Mouse (Mus musculus) midbrain, embryonic 14.5 days (tissue): ENCODE results near the gene Klhl3. TPM values are rescaled to one million over a fixed set of nuclear protein-coding genes. Genes with fewer than 3 reads are reported as not detected.

ENCODE experiments used
- ATAC-seq: fragments of 200-750 bp; cut with Nextera tagmentation; 2 replicates; pipeline ENCODE4 v1.8.0; 2017; ENCODE audit warnings: moderate number of reproducible peaks, moderate library complexity; ENCODE audit not compliant: low FRiP score, low TSS enrichment
- DNase-seq: peaks from one replicate; pipeline ENCODE4 v3.0.0-alpha.2; 2015
- H3K27ac ChIP-seq: fragments of 300-500 bp; sonication (generic); replicated peaks from 2 replicates; pipeline ENCODE4 v1.5.1; 2014; ENCODE audit warnings: mild to moderate bottlenecking, low read depth, low read length, moderate library complexity
- H3K27me3 ChIP-seq: fragments of 300-500 bp; sonication (generic); 2 replicates; pipeline ENCODE4 v1.6.1; 2014; ENCODE audit warnings: low read length, control low read depth, mixed read lengths; ENCODE audit not compliant: control insufficient read depth, insufficient read depth
- H3K36me3 ChIP-seq: fragments of 300-500 bp; sonication (generic); 2 replicates; pipeline ENCODE4 v1.6.1; 2014; ENCODE audit warnings: low read length, control low read depth; ENCODE audit not compliant: control insufficient read depth, insufficient read depth
- H3K4me1 ChIP-seq: fragments of 300-500 bp; sonication (generic); 2 replicates; pipeline ENCODE4 v1.6.1; 2014; ENCODE audit warnings: mild to moderate bottlenecking, antibody characterized with exemption, low read length, control low read depth; ENCODE audit not compliant: control insufficient read depth, insufficient read depth
- H3K4me2 ChIP-seq: fragments of 300-500 bp; sonication (generic); 2 replicates; pipeline ENCODE4 v1.6.1; 2014; ENCODE audit warnings: mild to moderate bottlenecking, low read length, moderate library complexity
- H3K4me3 ChIP-seq: fragments of 300-500 bp; sonication (generic); replicated peaks from 2 replicates; pipeline ENCODE4 v1.5.1; 2014; ENCODE audit warnings: low read depth, low read length
- H3K9ac ChIP-seq: fragments of 300-500 bp; sonication (generic); replicated peaks from 2 replicates; pipeline ENCODE4 v1.6.1; 2014; ENCODE audit warnings: mild to moderate bottlenecking, low read length, moderate library complexity
- H3K9me3 ChIP-seq: fragments of 300-500 bp; sonication (generic); 2 replicates; pipeline ENCODE4 v1.6.1; 2016; ENCODE audit warnings: low read length, control low read depth, mixed read lengths; ENCODE audit not compliant: control insufficient read depth
- WGBS: fragments of 180-500 bp; shearing (Covaris S2); extraction: QIAGEN DNeasy Blood & Tissue Kit; methylation state at CpG from one replicate; pipeline ENCODE4 v1.1.7; 2014; 5-methylcytosine and 5-hydroxymethylcytosine counted together
- polyA plus RNA-seq: library from polyadenylated mRNA; unstranded; fragments of >200 nt; fragmentation: Nextera tagmentation; extraction: Ambion mirVana; gene quantifications from 2 replicates; pipeline ENCODE4 v1.2.1, GENCODE M21; 2014

Gene Klhl3
- polyA plus RNA-seq, 1 experiment from 2014 or later = 10.1 TPM

GRCm38 (mm10) chr13:58066496-58067389 is 46.6 kb downstream of the Klhl3 start:
- 78% methylated on average over 14 of the region's 14 CpGs for WGBS

DNA sequence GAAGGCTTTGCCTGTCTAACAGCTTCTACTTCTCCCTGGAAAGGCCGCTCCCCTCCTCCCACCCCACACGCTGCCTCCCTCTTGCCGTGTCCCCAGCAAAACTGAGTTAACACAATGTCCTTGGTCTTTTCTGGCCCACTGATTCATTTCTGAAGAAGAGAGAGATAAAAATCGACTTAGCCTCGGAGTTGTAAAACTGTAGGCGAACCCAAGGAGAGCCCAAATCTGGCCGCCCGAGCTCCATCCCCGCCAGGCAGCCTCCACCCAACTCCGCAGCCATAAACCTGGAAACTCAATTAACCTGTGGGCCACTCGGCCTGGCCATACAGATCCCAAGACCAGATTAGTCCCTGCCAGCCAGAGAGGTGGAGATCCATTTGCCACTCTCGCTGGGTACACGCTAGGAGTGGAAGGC is 47.3 kb downstream of the Klhl3 start:
- Histone ChIP-seq H3K27me3 (no peaks in the 10 kb centered on the region), H3K27ac (no peak overlapping the region), H3K4me3 (no peak overlapping the region), H3K36me3 (peaks cover 18% of the 10 kb centered on the region), H3K9me3 (no peaks in the 10 kb centered on the region), H3K9ac (no peak overlapping the region), H3K4me2 (no peak overlapping the region), H3K4me1 (no peaks in the 10 kb centered on the region)
- WGBS = 88% methylated on average over 13 of the region's 13 CpGs
- no peak for ATAC-seq
- no peak for DNase-seq

More at GRCm38 (mm10) chr13:58066496-58067389, 46.6 kb downstream of the Klhl3 start:
- Histone ChIP-seq H3K4me3 (no peak overlapping the region), H3K27me3 (no peaks in the 10 kb centered on the region), H3K4me1 (no peaks in the 10 kb centered on the region), H3K27ac (no peak overlapping the region), H3K4me2 (no peak overlapping the region), H3K9me3 (no peaks in the 10 kb centered on the region), H3K9ac (no peak overlapping the region), H3K36me3 (peaks cover 21% of the 10 kb centered on the region)
- DNase-seq (no peak), ATAC-seq (no peak)

GRCm38 (mm10) chr13:58065316-58065715 is 48.1 kb downstream of the Klhl3 start:
- Histone ChIP-seq H3K4me2 (no peak overlapping the region), H3K4me3 (no peak overlapping the region), H3K4me1 (no peaks in the 10 kb centered on the region), H3K9ac (no peak overlapping the region), H3K27me3 (no peaks in the 10 kb centered on the region), H3K27ac (no peak overlapping the region), H3K36me3 (peaks cover 15% of the 10 kb centered on the region), H3K9me3 (no peaks in the 10 kb centered on the region)
- DNase-seq (no peak), ATAC-seq (no peak)
- WGBS = 87% methylated on average over 5 of the region's 5 CpGs

DNA sequence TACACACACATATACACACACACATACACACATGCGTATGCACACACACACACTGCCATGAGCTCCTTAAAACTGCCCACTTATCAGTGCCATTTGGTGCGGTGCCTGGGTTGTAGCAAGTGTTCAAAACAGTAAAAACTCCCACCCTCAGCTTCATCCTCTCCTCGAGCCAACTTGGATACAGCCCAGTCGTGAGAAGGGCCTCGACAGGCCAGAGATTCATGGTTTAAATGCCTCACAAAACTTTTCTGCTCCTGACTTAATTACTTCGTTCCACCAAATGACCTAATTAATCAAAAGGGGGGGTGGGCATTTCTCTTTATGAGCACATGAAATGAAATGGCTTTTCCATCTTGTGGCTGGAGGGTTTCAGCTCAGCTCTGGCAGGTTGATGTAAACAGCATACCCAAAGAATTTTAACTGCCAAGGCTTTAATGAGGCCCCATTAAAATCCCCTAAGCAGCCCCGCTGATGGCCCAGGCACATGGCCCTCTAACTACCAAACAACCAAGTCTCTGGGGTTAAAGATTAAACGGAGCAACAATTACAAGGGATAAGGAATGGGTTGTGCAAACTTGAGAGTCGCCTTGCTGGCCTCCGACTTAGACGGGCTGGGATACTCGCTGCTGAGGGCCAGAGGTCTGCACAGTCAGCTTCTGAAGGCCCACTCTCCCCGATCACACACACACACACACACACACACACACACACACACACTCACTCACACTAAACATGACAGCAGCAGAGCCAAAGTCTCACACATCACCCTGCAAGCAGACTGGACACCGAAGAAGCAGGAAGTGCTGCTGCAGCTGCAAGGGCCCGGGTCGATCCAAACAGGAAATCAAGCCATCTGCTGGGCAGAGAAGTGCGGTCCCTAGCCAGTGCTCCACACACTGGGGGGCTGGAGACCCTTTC is 55.2 kb downstream of the Klhl3 start:
- 75% methylated on average over 17 of the region's 17 CpGs for WGBS
- no peak overlapping the region for H3K27ac ChIP-seq
- H3K9me3 ChIP-seq = no peaks in the 10 kb centered on the region
- no peaks in the 10 kb centered on the region for H3K27me3 ChIP-seq
- no peaks in the 10 kb centered on the region for H3K4me1 ChIP-seq
- H3K4me2 ChIP-seq = no peak overlapping the region
- no peak for ATAC-seq
- H3K9ac ChIP-seq = no peak overlapping the region
- H3K36me3 ChIP-seq = peaks cover 18% of the 10 kb centered on the region
- DNase-seq = no peak
- H3K4me3 ChIP-seq = no peak overlapping the region

- H3K4me3 ChIP-seq = no peak overlapping the region
These were observed 56.8 kb downstream of the Klhl3 start for GRCm38 (mm10) chr13:58056618-58057017.

DNA sequence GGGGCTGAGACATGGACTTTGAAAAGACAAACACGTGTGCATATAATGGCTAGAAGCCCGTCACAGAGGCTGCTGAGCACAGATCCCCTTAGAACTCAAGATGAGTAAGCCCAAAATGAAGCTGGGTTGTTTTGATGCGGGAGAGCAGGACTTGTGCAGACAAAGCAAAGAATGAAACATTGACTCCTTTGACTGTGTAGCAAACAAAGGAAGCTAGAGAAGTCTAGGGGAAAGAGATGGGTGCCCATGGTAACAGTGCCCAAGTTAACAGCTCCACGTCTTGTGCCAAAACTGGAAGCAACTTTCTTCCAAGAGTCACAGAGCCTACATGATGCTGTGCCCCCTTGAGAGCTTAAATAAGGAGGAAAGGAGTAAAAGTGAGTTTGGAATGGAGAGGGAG is 59.8 kb downstream of the Klhl3 start:
- DNase-seq (no peak), ATAC-seq (no peak)
- no peaks in the 10 kb centered on the region for H3K4me1 ChIP-seq
- H3K4me2 ChIP-seq = no peak overlapping the region
- H3K27ac ChIP-seq = no peak overlapping the region
- no peak overlapping the region for H3K4me3 ChIP-seq
- no peaks in the 10 kb centered on the region for H3K36me3 ChIP-seq
- no peak overlapping the region for H3K9ac ChIP-seq
- no peaks in the 10 kb centered on the region for H3K27me3 ChIP-seq
- 65% methylated on average over 4 of the region's 4 CpGs for WGBS
- H3K9me3 ChIP-seq = no peaks in the 10 kb centered on the region

More at GRCm38 (mm10) chr13:58056618-58057017, 56.8 kb downstream of the Klhl3 start:
- no peak for DNase-seq
- WGBS = 81% methylated on average over 4 of the region's 4 CpGs
- Histone ChIP-seq H3K36me3 (peaks cover 6% of the 10 kb centered on the region; the same call in 1 of the 2 replicates), H3K4me1 (no peaks in the 10 kb centered on the region), H3K9me3 (no peaks in the 10 kb centered on the region), H3K9ac (no peak overlapping the region), H3K27me3 (no peaks in the 10 kb centered on the region), H3K4me2 (no peak overlapping the region), H3K27ac (no peak overlapping the region)
- no peak for ATAC-seq

- WGBS = 82% methylated on average over 10 of the region's 10 CpGs
- ATAC-seq (no peak), DNase-seq (no peak)
- no peak overlapping the region for H3K4me3 ChIP-seq
- H3K4me1 ChIP-seq = no peaks in the 10 kb centered on the region
- no peak overlapping the region for H3K27ac ChIP-seq
- no peak overlapping the region for H3K4me2 ChIP-seq
- H3K9me3 ChIP-seq = no peaks in the 10 kb centered on the region
- H3K36me3 ChIP-seq = no peaks in the 10 kb centered on the region
- H3K9ac ChIP-seq = no peak overlapping the region
- H3K27me3 ChIP-seq = no peaks in the 10 kb centered on the region
These were observed 61.7 kb downstream of the Klhl3 start for GRCm38 (mm10) chr13:58051654-58052053.

DNA sequence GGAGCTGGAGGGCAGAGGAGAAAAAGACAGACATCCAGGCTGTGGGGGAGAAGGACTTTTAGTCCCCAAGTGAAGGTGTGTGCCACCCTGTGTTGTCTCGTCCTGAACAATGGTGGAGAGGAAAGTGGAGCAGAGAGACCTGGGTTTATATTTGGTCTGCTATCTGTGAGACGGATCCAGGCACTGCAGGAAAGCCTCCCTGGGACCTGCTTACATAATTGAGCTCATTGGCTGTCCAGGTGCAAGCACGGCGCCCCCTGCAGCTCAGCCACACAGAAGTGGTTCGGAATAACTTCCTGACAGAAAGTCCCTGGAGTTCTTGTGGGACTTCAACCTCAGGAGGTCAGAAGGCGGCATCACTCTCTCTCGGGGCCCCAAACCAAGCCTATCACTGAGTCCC is 62.1 kb downstream of the Klhl3 start:
- DNase-seq = no peak
- ATAC-seq = no peak
- no peaks in the 10 kb centered on the region for H3K4me1 ChIP-seq
- H3K36me3 ChIP-seq = no peaks in the 10 kb centered on the region
- H3K4me2 ChIP-seq = no peak overlapping the region
- no peak overlapping the region for H3K4me3 ChIP-seq
- 56% methylated on average over 7 of the region's 7 CpGs for WGBS
- H3K9ac ChIP-seq = no peak overlapping the region
- H3K9me3 ChIP-seq = no peaks in the 10 kb centered on the region
- H3K27me3 ChIP-seq = no peaks in the 10 kb centered on the region
- no peak overlapping the region for H3K27ac ChIP-seq
